Mouse (Mus musculus) midbrain, embryonic 14.5 days (tissue): ENCODE results near the gene Pabpc4. TPM values are rescaled to one million over a fixed set of nuclear protein-coding genes. Genes with fewer than 3 reads are reported as not detected.
A peak's percentile ranks its signal among the peaks of the same experiment; 100 is the strongest.

Experiments
- ATAC-seq: fragments of 200-750 bp; cut with Nextera tagmentation; 2 replicates; pipeline ENCODE4 v1.8.0; 2017; ENCODE audit warnings: moderate number of reproducible peaks, moderate library complexity; ENCODE audit not compliant: low FRiP score, low TSS enrichment
- DNase-seq: peaks from one replicate; pipeline ENCODE4 v3.0.0-alpha.2; 2015
- H3K27ac ChIP-seq: fragments of 300-500 bp; sonication (generic); replicated peaks from 2 replicates; pipeline ENCODE4 v1.5.1; 2014; ENCODE audit warnings: mild to moderate bottlenecking, low read depth, low read length, moderate library complexity
- H3K27me3 ChIP-seq: fragments of 300-500 bp; sonication (generic); 2 replicates; pipeline ENCODE4 v1.6.1; 2014; ENCODE audit warnings: low read length, control low read depth, mixed read lengths; ENCODE audit not compliant: control insufficient read depth, insufficient read depth
- H3K36me3 ChIP-seq: fragments of 300-500 bp; sonication (generic); 2 replicates; pipeline ENCODE4 v1.6.1; 2014; ENCODE audit warnings: low read length, control low read depth; ENCODE audit not compliant: control insufficient read depth, insufficient read depth
- H3K4me1 ChIP-seq: fragments of 300-500 bp; sonication (generic); 2 replicates; pipeline ENCODE4 v1.6.1; 2014; ENCODE audit warnings: mild to moderate bottlenecking, antibody characterized with exemption, low read length, control low read depth; ENCODE audit not compliant: control insufficient read depth, insufficient read depth
- H3K4me2 ChIP-seq: fragments of 300-500 bp; sonication (generic); 2 replicates; pipeline ENCODE4 v1.6.1; 2014; ENCODE audit warnings: mild to moderate bottlenecking, low read length, moderate library complexity
- H3K4me3 ChIP-seq: fragments of 300-500 bp; sonication (generic); replicated peaks from 2 replicates; pipeline ENCODE4 v1.5.1; 2014; ENCODE audit warnings: low read depth, low read length
- H3K9ac ChIP-seq: fragments of 300-500 bp; sonication (generic); replicated peaks from 2 replicates; pipeline ENCODE4 v1.6.1; 2014; ENCODE audit warnings: mild to moderate bottlenecking, low read length, moderate library complexity
- H3K9me3 ChIP-seq: fragments of 300-500 bp; sonication (generic); 2 replicates; pipeline ENCODE4 v1.6.1; 2016; ENCODE audit warnings: low read length, control low read depth, mixed read lengths; ENCODE audit not compliant: control insufficient read depth
- WGBS: fragments of 180-500 bp; shearing (Covaris S2); extraction: QIAGEN DNeasy Blood & Tissue Kit; methylation state at CpG from one replicate; pipeline ENCODE4 v1.1.7; 2014; 5-methylcytosine and 5-hydroxymethylcytosine counted together
- polyA plus RNA-seq: library from polyadenylated mRNA; unstranded; fragments of >200 nt; fragmentation: Nextera tagmentation; extraction: Ambion mirVana; gene quantifications from 2 replicates; pipeline ENCODE4 v1.2.1, GENCODE M21; 2014

The Pabpc4 gene
- polyA plus RNA-seq, 1 experiment from 2014 or later: 31.3 TPM

DNA sequence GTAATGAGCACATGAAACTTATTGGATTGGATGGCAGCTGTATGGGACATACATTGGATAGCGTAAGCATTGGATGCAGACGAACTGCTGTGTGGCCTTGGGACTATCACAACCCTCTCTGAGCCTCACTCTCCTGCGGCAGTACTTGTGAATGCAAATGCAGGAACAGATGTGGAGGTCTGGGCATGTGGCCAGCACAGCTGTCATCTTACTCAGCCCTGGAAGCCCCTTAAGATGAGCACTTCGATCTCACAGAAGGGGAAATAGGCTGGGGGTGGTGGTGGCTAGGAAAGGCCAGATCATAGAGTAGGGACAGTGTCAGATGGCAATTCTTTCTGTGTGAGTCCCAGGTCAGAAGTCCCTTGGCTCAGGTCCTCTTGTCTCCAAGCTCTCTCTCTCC lies 75.5 kb downstream of the Pabpc4 start:
- H3K36me3 ChIP-seq: no peaks in the 10 kb centered on the region
- no peaks in the 10 kb centered on the region for H3K9me3 ChIP-seq
- 73% methylated on average over 4 of the region's 4 CpGs for WGBS
- H3K4me1 ChIP-seq: peaks cover 6% of the 10 kb centered on the region; the same call in 1 of the 2 replicates
- ATAC-seq: no peak
- DNase-seq: no peak
- no peak overlapping the region for H3K4me3 ChIP-seq
- H3K27me3 ChIP-seq: peaks cover 26% of the 10 kb centered on the region
- H3K9ac ChIP-seq: no peak overlapping the region
- H3K27ac ChIP-seq: no peak overlapping the region
- no peak overlapping the region for H3K4me2 ChIP-seq

DNA sequence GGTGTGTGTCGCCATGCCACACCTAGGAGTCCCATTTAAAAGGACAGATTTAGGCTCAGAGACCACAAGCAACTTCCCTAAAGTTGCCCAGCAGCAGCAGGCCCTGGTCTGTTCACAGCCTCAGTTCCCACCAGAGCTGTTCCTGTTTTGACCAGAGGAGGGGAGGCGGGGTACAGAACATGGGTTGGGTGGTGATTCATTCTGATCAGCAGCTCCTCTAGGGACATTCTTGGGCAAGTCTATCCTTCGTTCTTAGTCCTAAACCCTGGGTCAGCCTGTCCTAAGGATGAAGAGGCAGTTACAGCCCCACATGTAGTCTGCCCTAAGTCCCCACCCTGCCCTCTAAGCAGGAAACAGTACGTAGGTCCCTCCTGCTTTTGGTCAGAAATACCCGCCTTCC lies 78.1 kb downstream of the Pabpc4 start:
- Histone ChIP-seq H3K4me1 (peaks cover 11% of the 10 kb centered on the region), H3K9ac (no peak overlapping the region), H3K27me3 (peaks cover 40% of the 10 kb centered on the region), H3K36me3 (no peaks in the 10 kb centered on the region), H3K9me3 (no peaks in the 10 kb centered on the region), H3K4me2 (no peak overlapping the region), H3K4me3 (no peak overlapping the region), H3K27ac (no peak overlapping the region)
- 84% methylated on average over 5 of the region's 5 CpGs for WGBS
- DNase-seq (no peak), ATAC-seq (no peak)

DNA sequence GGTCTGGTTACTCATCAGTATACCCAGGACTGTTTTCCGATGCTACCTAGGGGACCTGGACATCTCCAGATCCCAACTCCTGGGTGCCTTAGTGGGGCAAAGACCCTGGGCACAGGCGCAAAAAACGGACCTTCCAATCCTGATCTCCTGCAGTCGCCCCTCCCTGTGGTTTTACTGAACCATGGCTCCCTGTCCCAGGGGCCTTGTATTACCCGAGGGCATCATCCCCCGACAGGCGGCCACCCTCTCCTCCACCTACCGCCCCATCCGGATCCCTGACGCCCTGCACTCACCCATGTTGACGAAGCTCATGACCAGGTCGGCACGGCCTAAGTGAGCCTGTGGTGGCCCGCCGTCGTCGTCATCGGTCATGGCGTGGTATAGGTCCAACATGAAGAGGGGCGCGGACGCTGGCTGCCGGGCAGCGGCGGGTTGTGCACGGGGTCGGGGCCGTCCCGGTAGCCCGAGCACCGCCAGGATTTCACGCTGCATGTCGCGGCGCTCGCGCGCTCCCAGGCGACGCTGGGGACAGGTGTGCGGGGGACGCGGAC lies 80.0 kb downstream of the Pabpc4 start:
- DNase-seq (peak; percentile 12), ATAC-seq (peak; percentile 11; the same call in 1 of the 2 replicates)
- Histone ChIP-seq H3K4me2 (peak overlapping the region; percentile 81), H3K36me3 (peaks cover 2% of the 10 kb centered on the region; the same call in 1 of the 2 replicates), H3K9ac (no peak overlapping the region), H3K9me3 (no peaks in the 10 kb centered on the region), H3K4me3 (peak overlapping the region; percentile 44), H3K27me3 (peaks cover 40% of the 10 kb centered on the region), H3K4me1 (peaks cover 11% of the 10 kb centered on the region), H3K27ac (no peak overlapping the region)
- 2% methylated on average over 43 of the region's 43 CpGs for WGBS

DNA sequence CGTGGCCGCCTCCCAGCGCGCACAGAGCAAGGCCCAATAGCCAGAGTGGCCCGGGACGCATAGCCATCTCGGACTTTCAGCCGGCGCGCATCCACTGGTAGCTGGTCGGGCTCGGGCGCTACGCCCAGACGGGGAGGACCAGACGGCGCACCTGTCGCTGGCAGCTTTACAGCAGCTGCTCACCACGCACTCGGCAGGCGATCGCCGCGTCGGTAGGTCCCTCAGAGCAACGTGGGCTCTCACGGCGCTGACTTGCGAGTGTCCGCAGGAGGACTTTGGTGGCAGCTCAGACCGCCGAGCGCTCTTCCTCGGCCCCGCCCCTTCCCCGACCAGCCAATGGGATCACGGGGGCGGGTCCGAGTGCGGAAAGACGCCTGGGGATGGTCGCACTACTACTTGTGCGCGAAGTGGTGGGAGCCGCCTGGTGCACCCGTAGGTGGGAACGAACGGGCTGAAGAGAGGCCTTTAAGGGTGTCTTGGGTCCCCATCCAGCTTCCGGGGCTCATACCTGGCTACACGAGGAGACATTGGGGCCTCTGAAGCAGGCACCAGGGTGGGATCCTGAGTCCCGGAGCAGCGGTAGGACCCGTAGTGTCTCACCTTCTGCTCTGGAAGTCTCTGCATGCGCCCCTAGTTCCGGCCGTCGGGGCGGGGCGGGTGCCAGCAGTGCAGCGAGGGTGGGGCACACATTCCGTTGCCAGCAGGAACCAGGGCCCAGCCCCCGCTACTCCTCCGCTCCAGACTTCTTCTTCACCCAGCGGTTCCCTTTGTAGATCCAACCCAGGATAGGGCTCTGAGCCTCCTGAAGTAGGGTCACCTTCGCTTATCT lies 80.7 kb downstream of the Pabpc4 start, which contains the start of gene Bmp8a:
Gene Bmp8a, minus strand, starts transcription at position 611 of the 829 bp plus-strand sequence.
- 1% methylated on average over 65 of the region's 65 CpGs for WGBS
- H3K27me3 ChIP-seq: peaks cover 40% of the 10 kb centered on the region
- H3K4me3 ChIP-seq: peak within 1 kb of the TSS; percentile 44
- peaks cover 11% of the 10 kb centered on the region for H3K4me1 ChIP-seq
- H3K4me2 ChIP-seq: peak within 1 kb of the TSS; percentile 81
- H3K36me3 ChIP-seq: peaks cover 9% of the 10 kb centered on the region; the same call in 1 of the 2 replicates
- ATAC-seq (peak; percentile 84), DNase-seq (peak; percentile 88)
- no peaks in the 10 kb centered on the region for H3K9me3 ChIP-seq
- H3K27ac ChIP-seq: no peak within 1 kb of the TSS
- H3K9ac ChIP-seq: no peak within 1 kb of the TSS

DNA sequence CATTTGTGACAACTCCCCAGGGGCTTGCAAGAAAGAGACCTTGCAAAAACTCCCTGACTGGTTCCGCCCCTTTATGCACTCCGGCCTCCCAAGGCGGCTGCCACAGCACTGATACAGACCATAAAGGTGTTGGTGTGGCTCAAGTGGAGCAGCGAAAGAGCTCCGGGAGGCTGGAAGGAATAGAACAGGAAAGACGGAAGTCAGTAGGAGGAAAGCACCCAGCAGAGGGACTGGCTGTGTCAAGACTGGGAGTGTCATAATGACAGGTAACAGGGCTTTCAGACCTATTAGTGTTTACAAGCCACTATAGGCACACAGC lies 81.3 kb downstream of the Pabpc4 start:
- Histone ChIP-seq H3K27me3 (peaks cover 40% of the 10 kb centered on the region), H3K27ac (no peak overlapping the region), H3K4me2 (peak overlapping the region; percentile 81), H3K9ac (no peak overlapping the region), H3K36me3 (peaks cover 13% of the 10 kb centered on the region), H3K4me3 (peak overlapping the region; percentile 44), H3K4me1 (peaks cover 11% of the 10 kb centered on the region), H3K9me3 (no peaks in the 10 kb centered on the region)
- 12% methylated on average over 6 of the region's 6 CpGs for WGBS
- ATAC-seq (no peak), DNase-seq (peak; percentile 18)

Other genes starting within 250 kb of the Pabpc4 start
- gene Trit1, start 245.8 kb upstream of the Pabpc4 start, polyA plus RNA-seq: 27.0 and 29.1 TPM in 2 replicates
- gene Bmp8b, start 157.2 kb upstream of the Pabpc4 start, polyA plus RNA-seq: 0.08 and 0.25 TPM in 2 replicates
- gene Oxct2b, start 146.1 kb upstream of the Pabpc4 start, polyA plus RNA-seq: 0.30 and 0.55 TPM in 2 replicates
- 61.7 and 65.7 TPM in 2 replicates for gene Ppie, start 122.4 kb upstream of the Pabpc4 start, polyA plus RNA-seq
- gene Hpcal4, start 79.1 kb upstream of the Pabpc4 start, polyA plus RNA-seq: 35.4 and 43.3 TPM in 2 replicates
- not detected in 2 replicates for gene Nt5c1a, start 60.8 kb upstream of the Pabpc4 start, polyA plus RNA-seq
- gene Heyl, start 28.8 kb upstream of the Pabpc4 start, polyA plus RNA-seq: 3.0 and 7.3 TPM in 2 replicates
- 0.16 TPM in 1 of 2 replicates, not detected in the other for gene Oxct2a, start 61.3 kb downstream of the Pabpc4 start, polyA plus RNA-seq
- 0.11 TPM in 1 of 2 replicates, not detected in the other for gene Bmp8a, start 80.9 kb downstream of the Pabpc4 start, polyA plus RNA-seq